Mouse (Mus musculus) bone marrow macrophage, adult 2 months (primary cell): ENCODE measurements at regions not wholly inside any gene's neighbourhood (a gene's known extent, or its start where the extent isn't known, plus 50 kb on each side); places are given as distances from the start of the nearest gene placed in this dataset.

Source experiments
- CTCF ChIP-seq: IDR thresholded peaks from 2 replicates; pipeline ENCODE4 v1.5.1; 2012; ENCODE audit warnings: low read depth, mild to moderate bottlenecking, low read length, moderate library complexity
- POLR2A ChIP-seq: IDR thresholded peaks from 2 replicates; pipeline ENCODE4 v1.6.1; 2012; ENCODE audit warnings: mild to moderate bottlenecking, low read depth, low read length, borderline replicate concordance

DNA sequence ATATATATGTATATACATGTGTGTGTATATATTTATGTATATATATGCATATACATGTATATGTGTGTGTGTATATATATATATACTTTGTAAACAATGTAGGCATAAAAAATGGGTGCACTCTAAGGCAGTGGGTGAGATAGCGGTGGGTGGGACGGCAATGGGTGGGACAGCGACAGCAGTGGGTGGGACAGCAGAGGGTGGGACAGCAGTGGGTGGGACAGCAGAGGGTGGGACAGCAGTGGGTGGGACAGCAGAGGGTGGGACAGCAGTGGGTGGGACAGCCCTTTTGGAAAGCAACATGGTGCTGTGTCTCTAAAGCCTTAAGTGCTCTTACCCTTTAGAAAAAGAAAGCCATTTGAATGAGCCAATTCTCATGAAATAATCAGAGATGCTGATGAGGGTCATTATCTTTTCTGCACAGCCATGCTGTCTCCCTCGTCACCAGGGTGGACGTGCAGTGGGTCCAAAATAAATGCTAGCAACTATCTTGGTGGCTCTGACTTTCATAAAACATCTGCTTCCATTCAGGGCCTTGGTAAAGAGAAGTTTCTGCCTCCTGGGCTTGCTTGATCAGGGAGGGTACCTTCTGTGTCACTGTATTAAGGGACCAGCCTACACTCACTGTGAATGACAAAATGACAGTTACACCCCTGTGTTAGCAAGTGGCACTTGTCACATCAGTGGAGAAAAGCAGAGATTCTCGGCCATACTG, 119.3 kb upstream of the Slc44a1 start:
- TF ChIP-seq CTCF (no peak), POLR2A (no peak)
